Mouse (Mus musculus) gastrocnemius, postnatal 14 days (tissue): ENCODE data around the gene Enpp1. TPM values are rescaled to one million over a fixed set of nuclear protein-coding genes. Genes with fewer than 3 reads are reported as not detected.

Experiments used
- DNase-seq: peaks from one replicate; pipeline ENCODE4 v3.0.0; 2021; ENCODE audit warnings: mixed read lengths
- intact Hi-C: fragments of 180-260 bp; cut with DNase I; formaldehyde crosslinking; loops from one replicate; pipeline ENCODE4 v1.15.1; 2025; ENCODE audit warnings: low total_unique reads
- long read RNA-seq, 2 experiments: library from polyadenylated mRNA; stranded (forward); transcript quantifications; one replicate each; pipeline ENCODE4 v2.0.0; 2021
- total RNA-seq, 2 experiments: library from RNA; stranded (reverse); gene quantifications; 2 replicates each; pipeline ENCODE4 v1.2.3; 2021

The Enpp1 gene
- 1 to 10 TPM; 5.9 to 6.4 TPM for total RNA-seq
- long read RNA-seq, experiment 1, full-length matches to known transcripts: 4 of 5 reads
- long read RNA-seq, experiment 1, partial matches to known transcripts: 1 of 5 reads
- long read RNA-seq, experiment 1, other reads (novel, unspliced or antisense): 0 of 5 reads
- long read RNA-seq, experiment 2, full-length matches to known transcripts: 5 of 6 reads
- long read RNA-seq, experiment 2, partial matches to known transcripts: 1 of 6 reads
- long read RNA-seq, experiment 2, other reads (novel, unspliced or antisense): 0 of 6 reads

- intact Hi-C loops: no loop called here
- peak; percentile 73 for DNase-seq
Measured at GRCm38 (mm10) chr10:24711480-24712366, at the start of gene Enpp1. Enpp1 (minus strand) TSS chr10:24712159.

- intact Hi-C loops: no loop called here
- no peak for DNase-seq
Measured at GRCm38 (mm10) chr10:24758326-24758915, 46.5 kb upstream of the Enpp1 start.

GRCm38 (mm10) chr10:24754874-24755540 lies 43.0 kb upstream of the Enpp1 start:
- no peak for DNase-seq
- intact Hi-C loops: no loop called here

- no peak for DNase-seq
Measured at GRCm38 (mm10) chr10:24754251-24754835, 42.4 kb upstream of the Enpp1 start.

GRCm38 (mm10) chr10:24753536-24754250 lies 41.7 kb upstream of the Enpp1 start:
- intact Hi-C loops: no loop called here
- DNase-seq: no peak

More at GRCm38 (mm10) chr10:24754251-24754835, 42.4 kb upstream of the Enpp1 start:
- intact Hi-C loops: no loop called here

- intact Hi-C loops: no loop called here
- DNase-seq: no peak
Measured at GRCm38 (mm10) chr10:24742950-24743487, 31.1 kb upstream of the Enpp1 start.

- intact Hi-C loops: no loop called here
- DNase-seq: no peak
Measured at GRCm38 (mm10) chr10:24741229-24742198, 29.6 kb upstream of the Enpp1 start.

GRCm38 (mm10) chr10:24739171-24739570 lies 27.2 kb upstream of the Enpp1 start:
- no peak for DNase-seq
- intact Hi-C loops: no loop called here

GRCm38 (mm10) chr10:24738456-24738855 lies 26.5 kb upstream of the Enpp1 start:
- no peak for DNase-seq
- intact Hi-C loops: no loop called here

- no peak for DNase-seq
- intact Hi-C loops: no loop called here
Measured at GRCm38 (mm10) chr10:24735027-24735777, 23.2 kb upstream of the Enpp1 start.

- intact Hi-C loops: no loop called here
- DNase-seq: no peak
Measured at GRCm38 (mm10) chr10:24727478-24727877, 15.5 kb upstream of the Enpp1 start.

- intact Hi-C loops: no loop called here
- no peak for DNase-seq
Measured at GRCm38 (mm10) chr10:24725197-24725596, 13.2 kb upstream of the Enpp1 start.

GRCm38 (mm10) chr10:24721841-24722240 lies 9.9 kb upstream of the Enpp1 start:
- DNase-seq: no peak
- intact Hi-C loops: no loop called here

GRCm38 (mm10) chr10:24719383-24719782 lies 7.4 kb upstream of the Enpp1 start:
- DNase-seq: no peak
- intact Hi-C loops: no loop called here

- DNase-seq: no peak
- intact Hi-C loops: no loop called here
Measured at GRCm38 (mm10) chr10:24718720-24719119, 6.8 kb upstream of the Enpp1 start.

- intact Hi-C loops: no loop called here
- DNase-seq: no peak
Measured at GRCm38 (mm10) chr10:24718058-24718457, 6.1 kb upstream of the Enpp1 start.

- intact Hi-C loops: no loop called here
- no peak for DNase-seq
Measured at GRCm38 (mm10) chr10:24716232-24716631, 4.3 kb upstream of the Enpp1 start.
